Mouse (Mus musculus) hindbrain, embryonic 12.5 days (tissue): ENCODE results near the gene Depp1. TPM values are rescaled to one million over a fixed set of nuclear protein-coding genes. Genes with fewer than 3 reads are reported as not detected.
A peak's percentile ranks its signal among the peaks of the same experiment; 100 is the strongest.

Source experiments
- ATAC-seq: fragments of 200-750 bp; cut with Nextera tagmentation; 2 replicates; pipeline ENCODE4 v1.8.0; 2017; ENCODE audit warnings: moderate TSS enrichment; ENCODE audit not compliant: low FRiP score
- H3K27ac ChIP-seq: fragments of 300-500 bp; sonication (generic); 2 replicates; pipeline ENCODE4 v1.5.1; 2016; ENCODE audit warnings: mild to moderate bottlenecking
- H3K27me3 ChIP-seq: fragments of 300-500 bp; sonication (generic); 2 replicates; pipeline ENCODE4 v1.6.1; 2016; ENCODE audit warnings: mild to moderate bottlenecking
- H3K36me3 ChIP-seq: fragments of 300-500 bp; sonication (generic); 2 replicates; pipeline ENCODE4 v1.6.1; 2016; ENCODE audit warnings: mild to moderate bottlenecking
- H3K4me1 ChIP-seq: fragments of 300-500 bp; sonication (generic); 2 replicates; pipeline ENCODE4 v1.6.1; 2016
- H3K4me2 ChIP-seq: fragments of 300-500 bp; sonication (generic); replicated peaks from 2 replicates; pipeline ENCODE4 v1.6.1; 2016; ENCODE audit warnings: mild to moderate bottlenecking
- H3K4me3 ChIP-seq: fragments of 300-500 bp; sonication (generic); 2 replicates; pipeline ENCODE4 v1.5.1; 2016; ENCODE audit warnings: mild to moderate bottlenecking
- H3K9ac ChIP-seq: fragments of 300-500 bp; sonication (generic); 2 replicates; pipeline ENCODE4 v1.6.1; 2016; ENCODE audit warnings: mild to moderate bottlenecking, moderate library complexity
- H3K9me3 ChIP-seq: fragments of 300-500 bp; sonication (generic); replicated peaks from 2 replicates; pipeline ENCODE4 v1.6.1; 2016; ENCODE audit warnings: mild to moderate bottlenecking
- WGBS: fragments of 180-500 bp; shearing (Covaris S2); methylation state at CpG from one replicate; pipeline ENCODE4 v1.1.7; 2016; 5-methylcytosine and 5-hydroxymethylcytosine counted together
- polyA plus RNA-seq: library from polyadenylated mRNA; unstranded; fragments of >200 nt; fragmentation: Nextera tagmentation; extraction: Ambion mirVana; gene quantifications from 2 replicates; pipeline ENCODE4 v1.2.1, GENCODE M21; 2016

The Depp1 gene
- polyA plus RNA-seq, 1 experiment from 2014 or later, result 9.7 TPM

GRCm38 (mm10) chr6:116673471-116674282, 23.3 kb downstream of the Depp1 start, which contains the start of gene Rassf4:
Rassf4 (minus strand) TSS chr6:116673952.
- Histone ChIP-seq H3K9me3 (no peaks in the 10 kb centered on the region), H3K9ac (peak within 1 kb of the TSS; percentile 64), H3K4me1 (peaks cover 46% of the 10 kb centered on the region), H3K4me3 (peak within 1 kb of the TSS; percentile 49), H3K36me3 (no peaks in the 10 kb centered on the region), H3K27me3 (no peaks in the 10 kb centered on the region; the same call in 1 of the 2 replicates), H3K4me2 (peak within 1 kb of the TSS; percentile 93), H3K27ac (peak within 1 kb of the TSS; percentile 89)
- ATAC-seq, result peak; percentile 89
- under 1% methylated on average over 44 of the region's 44 CpGs for WGBS

GRCm38 (mm10) chr6:116674283-116674886, 24.0 kb downstream of the Depp1 start:
- H3K36me3 ChIP-seq, result no peaks in the 10 kb centered on the region
- H3K9me3 ChIP-seq, result no peaks in the 10 kb centered on the region
- H3K4me3 ChIP-seq, result peak overlapping the region; percentile 49
- H3K4me2 ChIP-seq, result peak overlapping the region; percentile 93
- H3K9ac ChIP-seq, result no peak overlapping the region
- no peak for ATAC-seq
- peaks cover 39% of the 10 kb centered on the region for H3K4me1 ChIP-seq
- WGBS, result 26% methylated on average over 16 of the region's 16 CpGs
- no peaks in the 10 kb centered on the region; the same call in 1 of the 2 replicates for H3K27me3 ChIP-seq
- H3K27ac ChIP-seq, result peak overlapping the region; percentile 60

GRCm38 (mm10) chr6:116676355-116676913, 26.0 kb downstream of the Depp1 start:
- Histone ChIP-seq H3K4me3 (no peak overlapping the region), H3K9me3 (no peaks in the 10 kb centered on the region), H3K36me3 (no peaks in the 10 kb centered on the region), H3K27me3 (no peaks in the 10 kb centered on the region), H3K4me1 (peaks cover 18% of the 10 kb centered on the region), H3K4me2 (no peak overlapping the region), H3K27ac (no peak overlapping the region), H3K9ac (no peak overlapping the region)
- 76% methylated on average over 10 of the region's 10 CpGs for WGBS
- no peak for ATAC-seq

- Histone ChIP-seq H3K9me3 (no peaks in the 10 kb centered on the region), H3K27me3 (no peaks in the 10 kb centered on the region), H3K4me2 (no peak overlapping the region), H3K36me3 (no peaks in the 10 kb centered on the region), H3K27ac (no peak overlapping the region), H3K9ac (no peak overlapping the region), H3K4me3 (no peak overlapping the region), H3K4me1 (peaks cover 9% of the 10 kb centered on the region)
- 62% methylated on average over 6 of the region's 6 CpGs for WGBS
- no peak for ATAC-seq
Observed at GRCm38 (mm10) chr6:116677321-116677720, 26.9 kb downstream of the Depp1 start.

GRCm38 (mm10) chr6:116679563-116680288, 29.3 kb downstream of the Depp1 start:
- Histone ChIP-seq H3K27ac (no peak overlapping the region), H3K36me3 (no peaks in the 10 kb centered on the region), H3K9me3 (no peaks in the 10 kb centered on the region), H3K4me3 (no peak overlapping the region), H3K4me2 (no peak overlapping the region), H3K9ac (no peak overlapping the region), H3K27me3 (no peaks in the 10 kb centered on the region), H3K4me1 (no peaks in the 10 kb centered on the region)
- no peak for ATAC-seq
- 84% methylated on average over 5 of the region's 5 CpGs for WGBS

- no peak overlapping the region for H3K27ac ChIP-seq
- no peaks in the 10 kb centered on the region for H3K9me3 ChIP-seq
- no peak for ATAC-seq
- no peak overlapping the region for H3K4me3 ChIP-seq
- 51% methylated on average over 6 of the region's 6 CpGs for WGBS
- H3K4me1 ChIP-seq, result no peaks in the 10 kb centered on the region
- H3K27me3 ChIP-seq, result no peaks in the 10 kb centered on the region
- H3K4me2 ChIP-seq, result no peak overlapping the region
- no peaks in the 10 kb centered on the region for H3K36me3 ChIP-seq
- H3K9ac ChIP-seq, result no peak overlapping the region
Observed at GRCm38 (mm10) chr6:116682317-116682716, 31.9 kb downstream of the Depp1 start.

- no peak overlapping the region for H3K4me3 ChIP-seq
- ATAC-seq, result no peak
Observed at GRCm38 (mm10) chr6:116693639-116694038, 43.2 kb downstream of the Depp1 start.

GRCm38 (mm10) chr6:116694346-116694745, 43.9 kb downstream of the Depp1 start:
- 89% methylated on average over 3 of the region's 3 CpGs for WGBS
- H3K27me3 ChIP-seq, result no peaks in the 10 kb centered on the region
- no peak overlapping the region for H3K4me2 ChIP-seq
- no peak for ATAC-seq
- no peak overlapping the region for H3K9ac ChIP-seq
- H3K4me1 ChIP-seq, result no peaks in the 10 kb centered on the region
- no peaks in the 10 kb centered on the region for H3K36me3 ChIP-seq
- H3K9me3 ChIP-seq, result no peaks in the 10 kb centered on the region
- no peak overlapping the region for H3K4me3 ChIP-seq
- no peak overlapping the region for H3K27ac ChIP-seq

More at GRCm38 (mm10) chr6:116693639-116694038, 43.2 kb downstream of the Depp1 start:
- Histone ChIP-seq H3K4me2 (no peak overlapping the region), H3K27me3 (no peaks in the 10 kb centered on the region), H3K4me1 (no peaks in the 10 kb centered on the region), H3K36me3 (no peaks in the 10 kb centered on the region), H3K9me3 (no peaks in the 10 kb centered on the region), H3K27ac (no peak overlapping the region), H3K9ac (no peak overlapping the region)
- WGBS, result 89% methylated on average over 4 of the region's 4 CpGs

- Histone ChIP-seq H3K9ac (no peak overlapping the region), H3K9me3 (no peaks in the 10 kb centered on the region), H3K27ac (no peak overlapping the region), H3K4me3 (no peak overlapping the region), H3K36me3 (no peaks in the 10 kb centered on the region), H3K4me1 (no peaks in the 10 kb centered on the region), H3K27me3 (no peaks in the 10 kb centered on the region), H3K4me2 (no peak overlapping the region)
- WGBS, result 61% methylated on average over 2 of the region's 2 CpGs
- no peak for ATAC-seq
Observed at GRCm38 (mm10) chr6:116697413-116697812, 47.0 kb downstream of the Depp1 start.

GRCm38 (mm10) chr6:116697896-116698425, 47.6 kb downstream of the Depp1 start:
- no peaks in the 10 kb centered on the region for H3K36me3 ChIP-seq
- no peaks in the 10 kb centered on the region for H3K9me3 ChIP-seq
- no peak for ATAC-seq
- no peaks in the 10 kb centered on the region for H3K4me1 ChIP-seq
- 91% methylated on average over 4 of the region's 4 CpGs for WGBS
- H3K4me2 ChIP-seq, result no peak overlapping the region
- H3K27me3 ChIP-seq, result no peaks in the 10 kb centered on the region
- H3K4me3 ChIP-seq, result no peak overlapping the region
- H3K9ac ChIP-seq, result no peak overlapping the region
- H3K27ac ChIP-seq, result no peak overlapping the region

GRCm38 (mm10) chr6:116700821-116701220, 50.4 kb downstream of the Depp1 start:
- Histone ChIP-seq H3K9me3 (no peaks in the 10 kb centered on the region), H3K4me3 (no peak overlapping the region), H3K9ac (no peak overlapping the region), H3K36me3 (no peaks in the 10 kb centered on the region), H3K27ac (no peak overlapping the region), H3K4me1 (no peaks in the 10 kb centered on the region), H3K4me2 (no peak overlapping the region), H3K27me3 (no peaks in the 10 kb centered on the region)
- ATAC-seq, result no peak
